Mouse (Mus musculus): ENCODE data around the gene Cyp4f13. TPM values are rescaled to one million over a fixed set of nuclear protein-coding genes. Genes with fewer than 3 reads are reported as not detected.

The Cyp4f13 gene
- 19.5 TPM for polyA plus RNA-seq (2014; fragmentation: Illumina TruSeq; extraction: RNeasy Lipid Tissue Mini Kit (QIAGEN cat#74804); ENCODE audit: low read depth, low replicate concordance)

GRCm38 (mm10) chr17:32947215-32947914 is at the start of gene Cyp4f13:
Cyp4f13 (minus strand) TSS chr17:32947402.

GRCm38 (mm10) chr17:32992699-32993474 is 45.7 kb upstream of the Cyp4f13 start, which contains the start of gene Zfp952:
Zfp952 (plus strand) TSS chr17:32993129.

GRCm38 (mm10) chr17:32965623-32966290 is 18.6 kb upstream of the Cyp4f13 start, which contains the start of gene Zfp472:
Zfp472 (plus strand) TSS chr17:32965814.

GRCm38 (mm10) chr17:32917131-32917530 is 30.1 kb downstream of the Cyp4f13 start, which contains the start of gene Cyp4f14:
Cyp4f14 (minus strand) TSS chr17:32917342.

GRCm38 (mm10) chr17:32891239-32892180 is 55.7 kb downstream of the Cyp4f13 start, which contains the start of gene Zfp870:
Zfp870 (minus strand) TSS chr17:32891642.

Other genes starting within 250 kb of the Cyp4f13 start
- 13.1 TPM for gene Zfp871, start 159.1 kb downstream of the Cyp4f13 start, polyA plus RNA-seq (2014; fragmentation: Illumina TruSeq; extraction: RNeasy Lipid Tissue Mini Kit (QIAGEN cat#74804); ENCODE audit: low read depth, low replicate concordance)
- gene Zfp811, start 137.5 kb downstream of the Cyp4f13 start, polyA plus RNA-seq (2014; fragmentation: Illumina TruSeq; extraction: RNeasy Lipid Tissue Mini Kit (QIAGEN cat#74804); ENCODE audit: low read depth, low replicate concordance): 0.16 TPM
- gene Zfp799, start 117.1 kb downstream of the Cyp4f13 start, polyA plus RNA-seq (2014; fragmentation: Illumina TruSeq; extraction: RNeasy Lipid Tissue Mini Kit (QIAGEN cat#74804); ENCODE audit: low read depth, low replicate concordance): 4.9 TPM
- gene Zfp870, start 55.8 kb downstream of the Cyp4f13 start, polyA plus RNA-seq (2014; fragmentation: Illumina TruSeq; extraction: RNeasy Lipid Tissue Mini Kit (QIAGEN cat#74804); ENCODE audit: low read depth, low replicate concordance): 6.5 TPM
- gene Cyp4f14, start 30.1 kb downstream of the Cyp4f13 start, polyA plus RNA-seq (2014; fragmentation: Illumina TruSeq; extraction: RNeasy Lipid Tissue Mini Kit (QIAGEN cat#74804); ENCODE audit: low read depth, low replicate concordance): 0.73 TPM
- gene Zfp472, start 18.4 kb upstream of the Cyp4f13 start, polyA plus RNA-seq (2014; fragmentation: Illumina TruSeq; extraction: RNeasy Lipid Tissue Mini Kit (QIAGEN cat#74804); ENCODE audit: low read depth, low replicate concordance): 2.9 TPM
- gene Zfp952, start 45.7 kb upstream of the Cyp4f13 start, polyA plus RNA-seq (2014; fragmentation: Illumina TruSeq; extraction: RNeasy Lipid Tissue Mini Kit (QIAGEN cat#74804); ENCODE audit: low read depth, low replicate concordance): 6.6 TPM
- 2.8 TPM for gene Zfp763, start 86.0 kb upstream of the Cyp4f13 start, polyA plus RNA-seq (2014; fragmentation: Illumina TruSeq; extraction: RNeasy Lipid Tissue Mini Kit (QIAGEN cat#74804); ENCODE audit: low read depth, low replicate concordance)
- not detected for gene 4921501E09Rik, start 120.7 kb upstream of the Cyp4f13 start, polyA plus RNA-seq (2014; fragmentation: Illumina TruSeq; extraction: RNeasy Lipid Tissue Mini Kit (QIAGEN cat#74804); ENCODE audit: low read depth, low replicate concordance)
- 3.6 TPM for gene Zfp563, start 141.9 kb upstream of the Cyp4f13 start, polyA plus RNA-seq (2014; fragmentation: Illumina TruSeq; extraction: RNeasy Lipid Tissue Mini Kit (QIAGEN cat#74804); ENCODE audit: low read depth, low replicate concordance)
- 0.47 TPM for gene Morc2b, start 192.3 kb upstream of the Cyp4f13 start, polyA plus RNA-seq (2014; fragmentation: Illumina TruSeq; extraction: RNeasy Lipid Tissue Mini Kit (QIAGEN cat#74804); ENCODE audit: low read depth, low replicate concordance)
- not detected for gene Olfr55, start 221.0 kb upstream of the Cyp4f13 start, polyA plus RNA-seq (2014; fragmentation: Illumina TruSeq; extraction: RNeasy Lipid Tissue Mini Kit (QIAGEN cat#74804); ENCODE audit: low read depth, low replicate concordance)
- not detected for gene Olfr239, start 243.9 kb upstream of the Cyp4f13 start, polyA plus RNA-seq (2014; fragmentation: Illumina TruSeq; extraction: RNeasy Lipid Tissue Mini Kit (QIAGEN cat#74804); ENCODE audit: low read depth, low replicate concordance)

Data from heart, adult 10 weeks (tissue).